Mouse (Mus musculus) brain, embryonic 14.5 days (tissue): Measurements from ENCODE around the gene Ptpn14. TPM values are rescaled to one million over a fixed set of nuclear protein-coding genes. Genes with fewer than 3 reads are reported as not detected.

Experiments used
- DNase-seq: peaks from one replicate; pipeline ENCODE4 v3.0.0-alpha.2; 2011; ENCODE audit warnings: low read depth
- CTCF ChIP-seq: fragments of 200-500 bp; IDR thresholded peaks from 2 replicates; pipeline ENCODE4 v1.5.1; 2012; ENCODE audit warnings: inconsistent platforms, mild to moderate bottlenecking, moderate library complexity, borderline replicate concordance; ENCODE audit not compliant: insufficient read depth, insufficient read length; ENCODE audit errors: extremely low read depth
- POLR2A ChIP-seq: fragments of 200-500 bp; IDR thresholded peaks from 2 replicates; pipeline ENCODE4 v1.6.1; 2012; ENCODE audit warnings: mild to moderate bottlenecking, inconsistent platforms, borderline replicate concordance; ENCODE audit not compliant: poor library complexity, insufficient read depth, insufficient read length, severe bottlenecking; ENCODE audit errors: extremely low read depth
- polyA plus RNA-seq: library from polyadenylated mRNA; depleted of rRNA; stranded (reverse); fragments of >200 nt; gene quantifications from 2 replicates; pipeline ENCODE4 v1.2.3, GENCODE M21; 2012

Ptpn14 gene
- polyA plus RNA-seq, 1 experiment, result 4.9 TPM

DNA sequence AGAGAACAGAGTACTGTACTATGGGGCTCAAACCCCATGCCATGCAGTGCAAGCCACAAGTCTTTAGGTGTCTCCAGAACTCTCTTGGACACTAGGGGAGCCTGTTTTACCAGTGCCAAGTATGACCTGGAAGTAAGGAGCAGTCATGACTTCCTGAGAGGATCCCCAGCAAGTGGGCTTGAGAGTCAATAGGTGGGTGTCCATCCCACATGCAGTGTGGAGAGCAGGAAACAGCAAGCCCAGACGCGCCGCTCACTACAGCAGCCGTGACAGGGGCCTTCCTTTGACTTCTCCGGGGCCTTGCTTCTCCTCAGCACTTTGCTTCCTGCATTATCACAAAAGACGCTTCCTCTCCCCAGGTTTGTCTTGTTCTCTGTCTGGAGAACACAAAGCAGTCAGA is 27.9 kb upstream of the Ptpn14 start:
- no peak for DNase-seq
- no peak for TF ChIP-seq POLR2A
- TF ChIP-seq CTCF, result no peak

DNA sequence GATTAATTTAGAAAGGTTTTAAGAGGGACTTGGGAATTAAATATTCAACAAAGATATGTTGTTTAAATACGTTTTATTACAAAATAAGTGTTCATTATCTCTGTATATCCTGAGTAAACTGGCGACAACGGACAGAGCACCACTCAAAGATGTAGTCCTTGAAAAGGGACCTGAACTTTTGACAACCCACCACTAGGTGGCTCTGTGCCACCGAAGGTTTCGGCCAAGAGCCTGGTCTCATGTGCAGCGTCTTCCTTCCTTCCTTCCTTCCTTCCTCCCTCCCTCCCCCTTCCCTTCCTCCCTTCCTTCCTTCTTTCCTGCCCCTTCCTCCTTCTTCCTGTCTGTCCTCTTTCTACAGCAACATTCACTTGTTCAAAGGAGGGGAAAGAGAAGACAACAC is 27.1 kb upstream of the Ptpn14 start:
- no peak for TF ChIP-seq POLR2A
- TF ChIP-seq CTCF, result peak; percentile 91
- peak; percentile 88 for DNase-seq

DNA sequence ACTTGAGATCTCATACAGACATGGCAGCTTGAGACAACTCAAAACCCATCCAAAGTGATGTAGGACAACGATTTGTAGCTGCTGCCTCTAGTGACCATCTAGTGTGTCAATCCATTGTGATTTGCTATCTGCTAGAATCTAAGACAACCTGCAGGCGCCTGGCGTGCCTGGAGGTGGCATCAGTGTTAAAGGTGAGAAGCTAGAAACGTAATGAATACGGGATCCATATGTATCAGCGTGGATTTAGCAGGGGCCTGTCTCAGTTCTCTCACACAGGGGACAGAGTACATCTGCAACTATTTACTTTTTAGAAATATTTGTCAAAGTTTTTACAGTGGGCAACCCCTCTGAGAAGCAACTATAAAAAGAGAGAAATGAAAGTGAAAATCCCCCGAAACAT is 24.9 kb upstream of the Ptpn14 start:
- DNase-seq, result no peak
- TF ChIP-seq POLR2A (no peak), CTCF (peak; percentile 12; the same call in 1 of the 2 replicates)

DNA sequence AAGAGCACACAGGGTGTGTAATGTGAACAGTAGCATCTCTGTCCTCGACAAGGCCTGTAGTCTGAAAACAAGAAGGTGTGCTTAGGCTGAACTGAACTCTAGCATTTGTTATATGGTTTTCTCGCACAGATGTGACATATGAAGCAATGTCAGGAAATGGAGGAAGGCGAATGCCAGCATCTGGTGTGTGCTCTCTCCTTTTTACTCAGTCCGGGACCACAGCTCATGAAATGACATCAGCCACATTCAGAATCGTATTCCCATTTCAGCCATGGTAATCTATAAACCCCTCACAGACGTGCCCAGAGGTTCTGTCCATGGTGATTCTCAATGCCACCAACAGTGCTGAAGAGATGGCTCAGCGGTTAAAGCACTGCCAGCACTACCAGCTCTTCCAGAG is 24.5 kb upstream of the Ptpn14 start:
- no peak for DNase-seq
- TF ChIP-seq POLR2A, result no peak
- TF ChIP-seq CTCF, result no peak

DNA sequence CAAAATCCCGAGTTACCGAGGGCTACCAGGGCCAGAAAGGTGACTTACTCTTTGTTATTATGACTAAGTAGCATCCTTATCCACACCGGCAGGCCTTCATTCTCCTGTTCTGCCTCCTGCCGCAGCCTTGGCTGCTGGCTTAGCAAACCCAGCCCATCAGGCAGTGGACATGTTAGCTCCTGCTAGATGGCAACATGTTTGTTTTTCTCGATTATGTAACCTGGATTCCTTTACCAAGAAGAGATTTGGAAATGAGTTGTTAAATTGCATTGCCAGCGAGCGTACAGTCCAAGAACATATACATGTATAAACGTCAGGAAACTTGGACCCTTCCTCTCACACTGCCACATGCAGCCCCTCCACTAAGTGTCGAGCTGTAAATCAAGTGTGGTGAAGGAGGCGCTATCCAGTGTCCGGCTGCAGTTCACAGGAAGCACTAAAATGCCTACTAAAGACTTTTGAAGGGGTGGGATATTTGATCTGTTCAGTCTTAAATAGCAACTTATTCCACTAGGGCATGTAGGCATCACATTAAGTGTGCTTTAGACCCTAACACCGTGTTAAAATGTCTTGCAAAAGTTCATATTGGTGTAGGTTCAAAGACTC is 21.9 kb upstream of the Ptpn14 start:
- no peak for DNase-seq
- no peak for TF ChIP-seq CTCF
- no peak for TF ChIP-seq POLR2A

DNA sequence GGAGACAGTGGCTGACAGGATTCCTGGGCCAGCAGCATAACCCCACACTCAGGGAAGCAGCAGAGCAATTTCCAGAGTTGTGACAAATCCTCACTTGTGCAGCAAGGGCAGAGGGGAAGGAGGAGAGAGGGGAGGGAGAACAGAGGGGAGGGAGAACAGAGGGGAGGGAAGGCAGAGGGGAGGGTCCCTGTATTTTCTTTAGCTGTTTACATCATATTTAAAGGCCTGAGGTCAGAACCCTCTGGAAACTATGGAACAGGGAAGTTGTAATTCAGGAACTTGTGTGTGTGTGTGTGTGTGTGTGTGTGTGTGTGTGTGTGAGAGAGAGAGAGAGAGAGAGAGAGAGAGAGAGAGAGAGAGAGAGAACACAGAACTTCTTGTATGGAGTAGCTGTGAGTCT is 21.1 kb upstream of the Ptpn14 start:
- TF ChIP-seq POLR2A, result no peak
- TF ChIP-seq CTCF, result no peak
- no peak for DNase-seq

DNA sequence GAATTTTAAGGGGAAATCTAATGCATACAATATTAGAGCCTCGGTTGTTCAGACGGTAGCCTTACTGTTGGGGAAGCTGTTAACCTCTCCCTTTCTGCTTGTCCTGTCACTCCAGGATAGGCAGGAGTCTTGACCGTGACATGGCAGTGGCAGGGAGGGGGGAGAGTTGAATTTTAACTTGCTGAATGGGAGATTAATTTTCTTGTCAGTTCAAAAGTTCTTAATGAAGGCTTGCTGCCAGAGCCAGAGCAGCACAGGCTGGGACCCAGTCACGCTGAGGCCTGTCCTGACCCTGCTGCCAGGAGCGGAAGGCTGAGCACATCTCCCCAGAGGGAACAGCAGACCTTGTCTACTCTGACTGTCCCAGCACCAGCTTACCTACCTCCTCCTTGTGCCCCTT is 20.6 kb upstream of the Ptpn14 start:
- no peak for DNase-seq
- no peak for TF ChIP-seq CTCF
- no peak for TF ChIP-seq POLR2A

DNA sequence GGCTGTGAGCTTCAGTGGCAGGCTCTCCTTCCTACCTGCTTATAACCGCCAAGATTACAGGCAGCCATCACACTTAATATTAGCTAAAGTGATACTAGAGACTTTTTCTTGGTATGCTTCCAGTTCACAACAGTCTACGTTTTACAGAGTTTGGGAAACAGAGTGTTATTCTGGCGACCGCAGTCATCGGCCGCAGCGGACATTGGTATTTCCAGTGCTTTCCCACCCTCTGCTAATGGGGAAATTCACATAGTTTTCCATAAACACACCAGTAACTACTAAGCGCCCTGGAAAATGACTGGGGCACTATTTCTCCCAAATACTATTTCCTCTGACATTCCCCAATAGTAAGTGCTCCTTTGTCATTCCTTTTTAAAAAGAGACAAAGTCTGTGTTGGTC is 19.1 kb upstream of the Ptpn14 start:
- no peak for DNase-seq
- TF ChIP-seq CTCF, result no peak
- no peak for TF ChIP-seq POLR2A

DNA sequence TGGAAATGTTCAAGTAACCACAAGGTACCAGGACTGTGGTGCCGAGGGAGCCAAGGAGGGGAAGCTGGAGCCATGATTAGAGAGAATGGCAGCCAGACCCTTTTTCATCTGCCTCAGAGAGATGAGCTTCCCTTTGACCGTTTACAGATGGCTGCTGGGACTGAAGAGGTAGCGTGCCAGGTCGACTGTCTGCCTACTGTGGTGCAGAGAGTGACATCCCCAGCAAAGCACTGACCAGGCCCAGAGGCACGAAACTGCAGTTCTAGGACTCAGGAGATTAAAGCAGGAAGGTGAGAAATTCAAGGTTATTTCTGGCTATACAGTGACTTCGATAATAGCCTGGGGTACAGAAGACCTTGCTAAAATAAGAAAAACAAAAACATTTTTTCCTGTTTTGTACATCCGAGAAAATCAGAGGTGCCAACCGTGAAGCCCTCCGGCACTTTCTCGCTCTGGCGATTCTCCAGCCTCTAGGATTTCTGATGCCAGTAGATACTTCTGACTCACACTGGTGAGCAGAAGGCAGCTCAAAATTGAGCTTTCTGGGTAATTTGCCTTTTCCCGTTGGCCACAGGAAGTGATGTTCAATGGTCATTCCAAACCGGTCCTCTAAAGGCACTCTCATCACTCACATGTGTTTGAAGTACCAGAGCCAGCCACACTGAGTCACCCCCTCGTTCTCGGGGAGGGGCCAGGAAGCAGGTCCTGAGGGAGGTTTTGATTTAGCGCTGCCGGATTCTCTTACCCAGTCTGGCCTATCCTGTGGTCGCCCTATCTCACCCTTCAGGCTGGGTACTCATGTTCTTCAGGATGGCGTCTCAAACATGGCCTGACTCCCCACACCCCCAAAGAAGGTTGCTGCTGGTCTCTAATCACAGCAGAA is 11.9 kb upstream of the Ptpn14 start:
- TF ChIP-seq POLR2A (no peak), CTCF (no peak)
- no peak for DNase-seq

DNA sequence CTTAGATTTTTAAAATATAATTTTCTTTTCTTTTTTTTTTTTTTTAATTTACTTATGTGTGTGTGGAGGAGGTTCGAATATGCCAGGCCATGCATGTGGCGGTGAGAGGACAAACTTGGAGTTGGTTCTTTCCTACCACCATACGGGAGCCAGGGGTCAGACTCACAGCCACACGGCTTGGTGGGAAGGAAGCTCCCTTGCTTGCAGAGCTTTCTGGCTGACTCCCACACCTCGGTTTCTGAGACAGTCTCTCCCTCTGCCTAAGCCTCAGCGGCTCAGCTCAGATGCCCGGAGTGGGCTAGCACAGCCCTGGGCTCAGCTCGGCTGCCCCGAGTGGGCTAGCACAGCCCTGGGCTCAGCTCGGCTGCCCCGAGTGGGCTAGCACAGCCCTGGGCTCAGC is 10.5 kb upstream of the Ptpn14 start:
- DNase-seq, result no peak
- no peak for TF ChIP-seq POLR2A
- TF ChIP-seq CTCF, result no peak

DNA sequence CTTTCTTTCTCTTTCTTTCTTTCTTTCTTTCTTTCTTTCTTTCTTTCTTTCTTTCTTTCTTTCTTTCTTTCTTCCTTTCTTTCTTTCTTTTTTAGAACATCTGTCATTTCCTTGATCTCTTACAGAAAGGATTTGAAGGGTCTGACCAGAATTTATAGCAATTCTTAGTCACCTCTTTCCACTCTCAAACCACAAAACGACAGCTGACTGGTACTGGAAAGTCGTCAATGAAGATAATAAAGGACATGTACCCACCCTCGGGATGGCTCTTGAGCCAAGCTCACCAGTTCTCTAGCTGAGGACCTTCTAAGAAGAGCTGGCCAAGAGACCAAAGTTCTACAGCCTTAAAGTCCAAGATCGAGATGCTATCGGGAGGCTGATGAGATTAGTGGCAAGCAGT is 9.5 kb upstream of the Ptpn14 start:
- TF ChIP-seq CTCF (no peak), POLR2A (no peak)
- no peak for DNase-seq

DNA sequence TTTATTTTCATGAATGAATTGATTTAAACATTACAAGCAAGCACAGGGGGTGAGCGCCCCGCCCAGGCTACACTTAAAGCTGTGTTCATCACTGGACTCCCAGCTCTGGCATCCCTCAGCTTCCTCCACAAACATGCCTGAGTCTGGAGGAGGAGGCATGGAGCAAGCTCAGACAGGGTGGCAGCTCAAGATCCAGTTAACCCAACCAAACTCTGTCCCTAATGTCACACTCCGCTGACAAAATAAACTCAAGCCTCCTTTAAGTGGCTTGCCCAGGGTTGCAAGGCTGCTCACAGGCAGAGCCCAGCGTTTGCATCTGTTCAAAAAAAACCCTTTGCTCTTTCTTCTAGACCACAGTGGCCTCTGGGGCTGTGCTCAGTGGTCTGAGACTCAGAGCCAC is 1.9 kb upstream of the Ptpn14 start:
- TF ChIP-seq POLR2A (no peak), CTCF (no peak)
- DNase-seq, result no peak
